Mouse (Mus musculus) MEL (cell line): ENCODE measurements around the gene Igf2bp3. TPM values are rescaled to one million over a fixed set of nuclear protein-coding genes. Genes with fewer than 3 reads are reported as not detected.

Experiments
- DNase-seq: peaks from one replicate; pipeline ENCODE4 v3.0.0; 2011; ENCODE audit warnings: low read depth, low spot score
- H3K27ac ChIP-seq: 2 replicates; pipeline ENCODE4 v1.5.1; 2012; ENCODE audit warnings: low read depth, mild to moderate bottlenecking, control low read depth, low read length, moderate library complexity; ENCODE audit not compliant: control insufficient read depth
- H3K27me3 ChIP-seq, 2 experiments: fragments of 150-350 bp in 1 of 2; sonication (generic) in 1 of 2; 2 replicates each; pipeline ENCODE4 v1.6.1; 2012; ENCODE audit warnings: low read length in 2 of 2, mild to moderate bottlenecking in 2 of 2, improper control_type of control experiment in 1 of 2, moderate library complexity in 1 of 2; ENCODE audit not compliant: insufficient read depth in 2 of 2, control insufficient read depth in 1 of 2
- H3K36me3 ChIP-seq, 2 experiments: 2 replicates each; pipeline ENCODE4 v1.6.1; 2012 to 2014; ENCODE audit warnings: low read length in 2 of 2, improper control_type of control experiment in 1 of 2, inconsistent platforms in 1 of 2, mild to moderate bottlenecking in 1 of 2; ENCODE audit not compliant: insufficient read depth in 2 of 2, control insufficient read depth in 1 of 2
- H3K4me1 ChIP-seq, 2 experiments: fragments of 150-350 bp in 1 of 2; sonication (generic) in 1 of 2; 2 replicates each; pipeline ENCODE4 v1.6.1; 2012; ENCODE audit warnings: low read length in 2 of 2, improper control_type of control experiment in 1 of 2, mild to moderate bottlenecking in 1 of 2; ENCODE audit not compliant: insufficient read depth in 2 of 2, control insufficient read depth in 1 of 2
- H3K4me3 ChIP-seq, 2 experiments: fragments of 150-350 bp in 1 of 2; sonication (generic) in 1 of 2; 2 replicates each; pipeline ENCODE4 v1.5.1; 2012; ENCODE audit warnings: low read depth in 2 of 2, low read length in 2 of 2, mild to moderate bottlenecking in 2 of 2, moderate library complexity in 2 of 2, control low read depth in 1 of 2, improper control_type of control experiment in 1 of 2; ENCODE audit not compliant: control insufficient read depth in 1 of 2, insufficient read depth in 1 of 2
- H3K79me2 ChIP-seq: 2 replicates; pipeline ENCODE4 v1.6.1; 2012; ENCODE audit warnings: mild to moderate bottlenecking, low read length, moderate library complexity; ENCODE audit not compliant: control insufficient read depth, poor library complexity, insufficient read depth
- H3K9ac ChIP-seq: 2 replicates; pipeline ENCODE4 v1.6.1; 2012; ENCODE audit warnings: low read depth, mild to moderate bottlenecking, control low read depth, low read length, moderate library complexity; ENCODE audit not compliant: control insufficient read depth, poor library complexity, severe bottlenecking
- H3K9me3 ChIP-seq: fragments of 150-350 bp; sonication (generic); replicated peaks from 2 replicates; pipeline ENCODE4 v1.6.1; 2012; ENCODE audit warnings: mild to moderate bottlenecking, low read length, improper control_type of control experiment, moderate library complexity; ENCODE audit not compliant: insufficient read depth
- CHD1 ChIP-seq: IDR thresholded peaks from 2 replicates; pipeline ENCODE4 v1.6.1; 2012; ENCODE audit warnings: low read depth, mild to moderate bottlenecking, inconsistent platforms, low read length, improper control_type of control experiment
- CHD2 ChIP-seq: IDR thresholded peaks from 2 replicates; pipeline ENCODE4 v1.6.1; 2011; ENCODE audit warnings: low read length, improper control_type of control experiment
- CTCF ChIP-seq, 3 experiments: IDR thresholded peaks in 2 of 3; conservative IDR thresholded peaks in 1 of 3; 2 replicates each; pipeline ENCODE4 v1.5.1; 2011 to 2012; ENCODE audit warnings: low read length in 3 of 3, low read depth in 2 of 3, mild to moderate bottlenecking in 2 of 3, improper control_type of control experiment in 1 of 3, inconsistent platforms in 1 of 3, mixed read lengths in 1 of 3, moderate library complexity in 1 of 3; ENCODE audit not compliant: control insufficient read depth in 1 of 3, insufficient read depth in 1 of 3, poor library complexity in 1 of 3, severe bottlenecking in 1 of 3
- E2F4 ChIP-seq: IDR thresholded peaks from 2 replicates; pipeline ENCODE4 v1.6.1; 2011; ENCODE audit warnings: low read depth, low read length, improper control_type of control experiment, borderline replicate concordance
- ELF1 ChIP-seq: IDR thresholded peaks from 2 replicates; pipeline ENCODE4 v1.6.1; 2014; ENCODE audit warnings: low read depth, mild to moderate bottlenecking, inconsistent platforms, low read length, improper control_type of control experiment, moderate library complexity
- ETS1 ChIP-seq: IDR thresholded peaks from 2 replicates; pipeline ENCODE4 v1.6.1; 2012; ENCODE audit warnings: low read depth, mild to moderate bottlenecking, inconsistent platforms, low read length, improper control_type of control experiment, moderate library complexity
- HCFC1 ChIP-seq: IDR thresholded peaks from 2 replicates; pipeline ENCODE4 v1.6.1; 2012; ENCODE audit warnings: low read depth, mild to moderate bottlenecking, inconsistent platforms, low read length, improper control_type of control experiment, moderate library complexity
- KAT2A ChIP-seq: conservative IDR thresholded peaks from 2 replicates; pipeline ENCODE4 v1.6.1; 2012; ENCODE audit warnings: low read depth, low read length, improper control_type of control experiment, inconsistent platforms
- MEF2A ChIP-seq: IDR thresholded peaks from 2 replicates; pipeline ENCODE4 v1.6.1; 2014; ENCODE audit warnings: low read depth, mild to moderate bottlenecking, inconsistent platforms, low read length, improper control_type of control experiment; ENCODE audit not compliant: poor library complexity, insufficient replicate concordance, severe bottlenecking; ENCODE audit errors: extremely low read depth
- NELFE ChIP-seq: IDR thresholded peaks from 2 replicates; pipeline ENCODE4 v1.6.1; 2011; ENCODE audit warnings: low read depth, low read length, improper control_type of control experiment
- POLR2AphosphoS2 ChIP-seq: IDR thresholded peaks from 2 replicates; pipeline ENCODE4 v1.6.1; 2011; ENCODE audit warnings: low read length, improper control_type of control experiment
- SIN3A ChIP-seq: IDR thresholded peaks from 2 replicates; pipeline ENCODE4 v1.6.1; 2012; ENCODE audit warnings: low read length, improper control_type of control experiment, inconsistent platforms
- SMC3 ChIP-seq: IDR thresholded peaks from 2 replicates; pipeline ENCODE4 v1.6.1; 2011; ENCODE audit warnings: low read depth, low read length, improper control_type of control experiment
- TAL1 ChIP-seq: IDR thresholded peaks from 2 replicates; pipeline ENCODE4 v1.6.1; 2012; ENCODE audit warnings: mild to moderate bottlenecking, inconsistent platforms, low read length, moderate library complexity, mixed read lengths
- TCF12 ChIP-seq: IDR thresholded peaks from 2 replicates; pipeline ENCODE4 v1.6.1; 2014; ENCODE audit warnings: low read depth, mild to moderate bottlenecking, inconsistent platforms, low read length, improper control_type of control experiment, moderate library complexity
- ZMIZ1 ChIP-seq: IDR thresholded peaks from 2 replicates; pipeline ENCODE4 v1.6.1; 2012; ENCODE audit warnings: low read depth, mild to moderate bottlenecking, inconsistent platforms, low read length, improper control_type of control experiment, moderate library complexity
- ZNF384 ChIP-seq: IDR thresholded peaks from 2 replicates; pipeline ENCODE4 v1.6.1; 2012; ENCODE audit warnings: low read depth, mild to moderate bottlenecking, inconsistent platforms, low read length, improper control_type of control experiment
- polyA plus RNA-seq, 2 experiments: library from polyadenylated mRNA; stranded (reverse) in 1 of 2; unstranded in 1 of 2; fragments of >175 nt in 1 of 2; fragments of >200 nt in 1 of 2; gene quantifications; 2 replicates each; pipeline versions ENCODE4 v1.2.1 to v1.2.4; 2012; ENCODE audit warnings: low replicate concordance in 2 of 2, low read depth in 1 of 2; ENCODE audit not compliant: insufficient read length in 2 of 2, insufficient read depth in 1 of 2, missing spikeins in 1 of 2
- total RNA-seq: library from RNA; depleted of rRNA; stranded (reverse); fragments of 300-350 nt; gene quantifications from 2 replicates; pipeline ENCODE4 v1.2.3, GENCODE M21; 2012

The Igf2bp3 gene
- total and polyA plus RNA-seq, 3 experiments, result 0.12 to 0.29 TPM; not detected in 1

- no peaks in the 10 kb centered on the region for H3K4me1 ChIP-seq
- H3K9ac ChIP-seq, result no peak overlapping the region
- H3K4me3 ChIP-seq, result no peak overlapping the region
- peaks cover 0 to 2% of the 10 kb centered on the region in 2 experiments; a peak in 1 of 4 replicates for H3K27me3 ChIP-seq
- no peaks in the 10 kb centered on the region for H3K79me2 ChIP-seq
- H3K27ac ChIP-seq, result no peak overlapping the region
- TF ChIP-seq ELF1 (no peak), ZNF384 (no peak), MEF2A (no peak), HCFC1 (no peak), CHD1 (no peak), CTCF (IDR thresholded peaks at IDR 0.05 in 2 of 3, conservative IDR thresholded peaks at IDR 0.05 in 1 of 3; ENCODE audit: control insufficient read depth in 1 of 3, insufficient read depth in 1 of 3, low read depth in 2 of 3, low read length in 3 of 3, poor library complexity in 1 of 3, severe bottlenecking in 1 of 3) (no peak), TAL1 (no peak), TCF12 (no peak), SMC3 (no peak)
- no peak for DNase-seq
- no peaks in the 10 kb centered on the region for H3K9me3 ChIP-seq
- no peaks in the 10 kb centered on the region for H3K36me3 ChIP-seq
Measured at GRCm38 (mm10) chr6:49119462-49120135, 95.2 kb downstream of the Igf2bp3 start.

- H3K4me1 ChIP-seq, result no peaks in the 10 kb centered on the region
- no peaks in the 10 kb centered on the region for H3K36me3 ChIP-seq
- no peaks in the 10 kb centered on the region for H3K79me2 ChIP-seq
- H3K9ac ChIP-seq, result no peak overlapping the region
- peaks cover 0 to 2% of the 10 kb centered on the region in 2 experiments; a peak in 1 of 4 replicates for H3K27me3 ChIP-seq
- H3K9me3 ChIP-seq, result no peaks in the 10 kb centered on the region
- TF ChIP-seq CHD2 (no peak), ETS1 (no peak), HCFC1 (no peak), SIN3A (no peak), E2F4 (no peak), CTCF (IDR thresholded peaks at IDR 0.05 in 2 of 3, conservative IDR thresholded peaks at IDR 0.05 in 1 of 3; ENCODE audit: control insufficient read depth in 1 of 3, insufficient read depth in 1 of 3, low read depth in 2 of 3, low read length in 3 of 3, poor library complexity in 1 of 3, severe bottlenecking in 1 of 3) (no peak), POLR2AphosphoS2 (no peak), KAT2A (no peak), ZNF384 (no peak), ZMIZ1 (no peak), MEF2A (no peak), NELFE (no peak)
- TF ChIP-seq, all 39 proteins: peak for 0
- Histone ChIP-seq H3K27ac (no peak overlapping the region), H3K4me3 (no peak overlapping the region)
- no peak for DNase-seq
Measured at GRCm38 (mm10) chr6:49118446-49118845, 96.3 kb downstream of the Igf2bp3 start.
